Mouse (Mus musculus): ENCODE results near the gene Apoh.

- TF ChIP-seq CTCF (IDR thresholded peaks at IDR 0.05; ENCODE audit: control insufficient read depth, insufficient read depth, low read length) (peak; percentile 76), POLR2A (IDR thresholded peaks at IDR 0.05; ENCODE audit: borderline replicate concordance, control insufficient read depth, low read depth, low read length) (no peak)
These were observed 34.7 kb downstream of the Apoh start for GRCm38 (mm10) chr11:108377680-108378362.
